Mouse (Mus musculus) spleen, adult 12 weeks (tissue): ENCODE results near the gene Slc22a17.

Source experiments
- DNase-seq: peaks from one replicate; pipeline ENCODE4 v3.0.0; 2022; ENCODE audit warnings: low spot score

Gene Slc22a17

GRCm38 (mm10) chr14:54938431-54939219 is 25.7 kb upstream of the Slc22a17 start:
- DNase-seq, result no peak

GRCm38 (mm10) chr14:54937361-54938182 is 24.6 kb upstream of the Slc22a17 start:
- no peak for DNase-seq

- no peak for DNase-seq
Observed at GRCm38 (mm10) chr14:54936831-54937160, 23.9 kb upstream of the Slc22a17 start.

- DNase-seq, result no peak
Observed at GRCm38 (mm10) chr14:54935904-54936830, 23.2 kb upstream of the Slc22a17 start, which contains the start of gene Cmtm5. Cmtm5 (plus strand) TSS chr14:54936261.

- DNase-seq, result no peak
Observed at GRCm38 (mm10) chr14:54932645-54933150, 19.8 kb upstream of the Slc22a17 start, which contains the start of gene Il25. Il25 (plus strand) TSS chr14:54932695.

GRCm38 (mm10) chr14:54930431-54930830 is 17.5 kb upstream of the Slc22a17 start:
- no peak for DNase-seq

GRCm38 (mm10) chr14:54929801-54930200 is 16.9 kb upstream of the Slc22a17 start:
- DNase-seq, result no peak

- no peak for DNase-seq
Observed at GRCm38 (mm10) chr14:54927296-54927695, 14.4 kb upstream of the Slc22a17 start.

- no peak for DNase-seq
Observed at GRCm38 (mm10) chr14:54926401-54927158, 13.6 kb upstream of the Slc22a17 start.

GRCm38 (mm10) chr14:54925349-54926342 is 12.7 kb upstream of the Slc22a17 start, which contains the start of gene Efs:
Efs (minus strand) TSS chr14:54926126.
- no peak for DNase-seq

GRCm38 (mm10) chr14:54924641-54925348 is 11.9 kb upstream of the Slc22a17 start:
- DNase-seq, result no peak

- no peak for DNase-seq
Observed at GRCm38 (mm10) chr14:54920076-54920685, 7.2 kb upstream of the Slc22a17 start.

GRCm38 (mm10) chr14:54913343-54913742 is 411 bp upstream of the Slc22a17 start:
- no peak for DNase-seq

- DNase-seq, result no peak
Observed at GRCm38 (mm10) chr14:54912109-54912850, 652 bp downstream of the Slc22a17 start.

GRCm38 (mm10) chr14:54908682-54909081 is 4.2 kb downstream of the Slc22a17 start:
- no peak for DNase-seq

- no peak for DNase-seq
Observed at GRCm38 (mm10) chr14:54903641-54904040, 9.3 kb downstream of the Slc22a17 start.

GRCm38 (mm10) chr14:54900383-54900782 is 12.5 kb downstream of the Slc22a17 start:
- DNase-seq, result no peak

GRCm38 (mm10) chr14:54897445-54897844 is 15.5 kb downstream of the Slc22a17 start:
- no peak for DNase-seq
